12 mouse cellular contexts compared by ENCODE assay signal in genomic region chr3:69535941-69536647, GRCm38 (mm10).
DNase-seq lines count a peak whose midpoint lies in the region; ATAC-seq and TF ChIP-seq lines count a peak whose summit lies in the region.
"Had no signal": no experiment of that assay in that cellular context is flagged by ENCODE, and none has a peak within 500 bp of the region (broad histone marks: within the 10 kb centered on the region; RNA-seq: fewer than 3 reads in every experiment).

No protein-coding gene starts in this region.

- no peak for TF ChIP-seq CTCF in liver, postnatal 0 days (IDR thresholded peaks at IDR 0.05; ENCODE audit: low read depth)

- WGBS in limb, embryonic 11.5 days = 76% methylated on average over 25 of the region's 25 CpGs
- WGBS in limb, embryonic 10.5 days = 79% methylated on average over 25 of the region's 25 CpGs
- WGBS in hindbrain, embryonic 15.5 days = 24% methylated on average over 25 of the region's 25 CpGs
- 22% methylated on average over 25 of the region's 25 CpGs for WGBS in neural tube, embryonic 12.5 days
- 82% methylated on average over 25 of the region's 25 CpGs for WGBS in liver, postnatal 0 days (ENCODE audit: insufficient replicate concordance)

- no peak overlapping the region for H3K4me2 ChIP-seq in limb, embryonic 11.5 days (ENCODE audit: low read depth, severe bottlenecking)
- H3K4me2 ChIP-seq in hindbrain, embryonic 15.5 days = peak overlapping the region; percentile 34
- peak overlapping the region; percentile 41 for H3K4me2 ChIP-seq in neural tube, embryonic 12.5 days (replicated peaks)
- H3K4me2 ChIP-seq in liver, postnatal 0 days (ENCODE audit: low read depth, low read length) = no peak overlapping the region

- H3K4me3 ChIP-seq in limb, embryonic 11.5 days (ENCODE audit: low read depth, low read length) = no peak overlapping the region
- no peak overlapping the region for H3K4me3 ChIP-seq in limb, embryonic 10.5 days
- no peak overlapping the region for H3K4me3 ChIP-seq in hindbrain, embryonic 15.5 days
- no peak overlapping the region for H3K4me3 ChIP-seq in neural tube, embryonic 12.5 days
- no peak overlapping the region for H3K4me3 ChIP-seq in liver, postnatal 0 days (ENCODE audit: low read depth, low read length)

- H3K9ac ChIP-seq in limb, embryonic 11.5 days (ENCODE audit: low read length) = no peak overlapping the region
- no peak overlapping the region for H3K9ac ChIP-seq in hindbrain, embryonic 15.5 days
- no peak overlapping the region for H3K9ac ChIP-seq in neural tube, embryonic 12.5 days
- H3K9ac ChIP-seq in liver, postnatal 0 days (replicated peaks) = no peak overlapping the region

- H3K27ac ChIP-seq in limb, embryonic 11.5 days (replicated peaks; ENCODE audit: low read depth, low read length) = 0 out of 2 replicates have a peak overlapping the region, but pooled peaks have one; percentile 21
- H3K27ac ChIP-seq in limb, embryonic 10.5 days = no peak overlapping the region; the same call in 1 of the 2 replicates
- peak overlapping the region; percentile 35; the same call in 1 of the 2 replicates for H3K27ac ChIP-seq in hindbrain, embryonic 15.5 days (replicated peaks)
- H3K27ac ChIP-seq in neural tube, embryonic 12.5 days = no peak overlapping the region
- no peak overlapping the region for H3K27ac ChIP-seq in liver, postnatal 0 days (ENCODE audit: low read depth)

- no peaks in the 10 kb centered on the region for H3K27me3 ChIP-seq in limb, embryonic 11.5 days (ENCODE audit: control insufficient read depth, insufficient read depth, low read length)
- H3K27me3 ChIP-seq in limb, embryonic 10.5 days (ENCODE audit: low read depth, poor library complexity, severe bottlenecking) = no peaks in the 10 kb centered on the region
- no peaks in the 10 kb centered on the region for H3K27me3 ChIP-seq in hindbrain, embryonic 15.5 days
- H3K27me3 ChIP-seq in neural tube, embryonic 12.5 days (replicated peaks) = peaks cover 5% of the 10 kb centered on the region
- no peaks in the 10 kb centered on the region for H3K27me3 ChIP-seq in liver, postnatal 0 days (ENCODE audit: insufficient read depth, low read length)

- H3K9me3 ChIP-seq in limb, embryonic 11.5 days (ENCODE audit: control insufficient read depth, low read length) = no peaks in the 10 kb centered on the region
- H3K9me3 ChIP-seq in limb, embryonic 10.5 days (replicated peaks) = no peaks in the 10 kb centered on the region
- H3K9me3 ChIP-seq in hindbrain, embryonic 15.5 days = no peaks in the 10 kb centered on the region
- H3K9me3 ChIP-seq in neural tube, embryonic 12.5 days = no peaks in the 10 kb centered on the region
- no peaks in the 10 kb centered on the region for H3K9me3 ChIP-seq in liver, postnatal 0 days (ENCODE audit: low read length)
- H3K9me3 ChIP-seq: G1E had no signal

- no peak for TF ChIP-seq EP300 in liver, postnatal 0 days (IDR thresholded peaks at IDR 0.05; ENCODE audit: low read depth)

- H3K4me1 ChIP-seq in limb, embryonic 11.5 days (ENCODE audit: control insufficient read depth, insufficient read depth, low read length) = peaks cover 2% of the 10 kb centered on the region; the same call in 1 of the 2 replicates
- H3K4me1 ChIP-seq in limb, embryonic 10.5 days = peaks cover 12% of the 10 kb centered on the region; the same call in 1 of the 2 replicates
- H3K4me1 ChIP-seq in hindbrain, embryonic 15.5 days (replicated peaks) = peaks cover 33% of the 10 kb centered on the region
- H3K4me1 ChIP-seq in neural tube, embryonic 12.5 days = peaks cover 27% of the 10 kb centered on the region
- no peaks in the 10 kb centered on the region for H3K4me1 ChIP-seq in liver, postnatal 0 days (ENCODE audit: insufficient read depth)

- DNase-seq in limb, embryonic 11.5 days (ENCODE audit: low spot score) = no peak
- no peak for DNase-seq in limb, embryonic 10.5 days (ENCODE audit: low spot score)
- DNase-seq in embryo, embryonic 11.5 days (ENCODE audit: low read depth, low spot score) = peak; percentile 39
- no peak for DNase-seq in liver, postnatal 0 days
- DNase-seq in layer of hippocampus, adult 9-10 months (ENCODE audit: low spot score) = no peak
- no peak for DNase-seq in spleen, postnatal 4 days (ENCODE audit: low spot score in 2 of 2)
- DNase-seq: kidney, adult 2 months; lung, postnatal 36 days; right cerebral cortex, postnatal 14 days had no signal

- ATAC-seq in limb, embryonic 11.5 days (ENCODE audit: insufficient number of reproducible peaks, low FRiP score, low TSS enrichment, low read depth) = no peak
- ATAC-seq in hindbrain, embryonic 15.5 days (ENCODE audit: low FRiP score, low read depth) = peak; percentile 79
- peak; percentile 64; the same call in 1 of the 2 replicates for ATAC-seq in neural tube, embryonic 12.5 days (ENCODE audit: low FRiP score, low read depth)
- ATAC-seq in liver, postnatal 0 days = no peak

- no peaks in the 10 kb centered on the region for H3K36me3 ChIP-seq in limb, embryonic 11.5 days (ENCODE audit: control insufficient read depth, insufficient read depth, low read length)
- H3K36me3 ChIP-seq in limb, embryonic 10.5 days = no peaks in the 10 kb centered on the region
- H3K36me3 ChIP-seq in hindbrain, embryonic 15.5 days = no peaks in the 10 kb centered on the region
- H3K36me3 ChIP-seq in neural tube, embryonic 12.5 days = no peaks in the 10 kb centered on the region
- H3K36me3 ChIP-seq in liver, postnatal 0 days (replicated peaks; ENCODE audit: insufficient read depth, low read length) = no peaks in the 10 kb centered on the region
- H3K36me3 ChIP-seq: G1E had no signal

Comparison
In these comparisons a context has a peak if more than half of its experiments do, and no peak if none do; other contexts are left out.
1. H3K27ac ChIP-seq: peak in limb, embryonic 11.5 days (single experiment) and hindbrain, embryonic 15.5 days (single experiment); none in limb, embryonic 10.5 days (single experiment), neural tube, embryonic 12.5 days (single experiment) and liver, postnatal 0 days (single experiment).
2. ATAC-seq: peak in hindbrain, embryonic 15.5 days (single experiment) and neural tube, embryonic 12.5 days (single experiment); none in limb, embryonic 11.5 days (single experiment) and liver, postnatal 0 days (single experiment).
3. H3K4me2 ChIP-seq: peak in hindbrain, embryonic 15.5 days (single experiment) and neural tube, embryonic 12.5 days (single experiment); none in limb, embryonic 11.5 days (single experiment) and liver, postnatal 0 days (single experiment).